Mouse (Mus musculus): ENCODE measurements at regions not wholly inside any gene's neighbourhood (a gene's known extent, or its start where the extent isn't known, plus 50 kb on each side); places are given as distances from the start of the nearest gene placed in this dataset.

GRCm38 (mm10) chr19:59516957-59517356 lies 58.8 kb downstream of the Emx2 start:
- H3K27ac ChIP-seq (ENCODE audit: insufficient read depth, low read depth), result no peak overlapping the region
- H3K4me2 ChIP-seq (ENCODE audit: insufficient read depth, low read depth, poor library complexity, severe bottlenecking), result no peak overlapping the region
- H3K36me3 ChIP-seq (replicated peaks in 1 of 2; ENCODE audit: control insufficient read depth in 1 of 2, insufficient read depth in 1 of 2, low read length in 1 of 2), result no peaks in the 10 kb centered on the region
- H3K79me2 ChIP-seq (replicated peaks; ENCODE audit: control insufficient read depth, extremely low read depth, insufficient read depth, poor library complexity, severe bottlenecking), result no peaks in the 10 kb centered on the region
- H3K9ac ChIP-seq (ENCODE audit: insufficient read depth, low read depth), result no peak overlapping the region
- no peaks in the 10 kb centered on the region for H3K27me3 ChIP-seq (replicated peaks)
- no peaks in the 10 kb centered on the region for H3K4me1 ChIP-seq (ENCODE audit: control insufficient read depth in 1 of 2, insufficient read depth in 2 of 2)
- no peak for TF ChIP-seq JUN (IDR thresholded peaks at IDR 0.05; ENCODE audit: insufficient read depth, low read depth, low read length)
- TF ChIP-seq ELF1 (IDR thresholded peaks at IDR 0.05; ENCODE audit: low read depth, low read length), result no peak
- TF ChIP-seq CHD2 (IDR thresholded peaks at IDR 0.05; ENCODE audit: low read length), result no peak
- TF ChIP-seq NRF1 (IDR thresholded peaks at IDR 0.05; ENCODE audit: low read depth, low read length), result no peak
- TF ChIP-seq TCF12 (IDR thresholded peaks at IDR 0.05; ENCODE audit: low read depth, low read length), result no peak
- TF ChIP-seq RCOR1 (conservative IDR thresholded peaks at IDR 0.05; ENCODE audit: low read depth, low read length), result no peak
- TF ChIP-seq HCFC1 (IDR thresholded peaks at IDR 0.05; ENCODE audit: low read depth, low read length), result no peak
- no peak for TF ChIP-seq POLR2A (IDR thresholded peaks at IDR 0.05; ENCODE audit: low read depth, low read length)
- TF ChIP-seq CHD1 (IDR thresholded peaks at IDR 0.05; ENCODE audit: low read depth, low read length), result no peak
- TF ChIP-seq KAT2A (IDR thresholded peaks at IDR 0.05; ENCODE audit: insufficient replicate concordance, low read length), result no peak
- TF ChIP-seq USF2 (conservative IDR thresholded peaks at IDR 0.05; ENCODE audit: low read depth, low read length), result no peak
- TF ChIP-seq SMC3 (IDR thresholded peaks at IDR 0.05; ENCODE audit: low read depth, low read length), result no peak
- no peak for TF ChIP-seq E2F4 (IDR thresholded peaks at IDR 0.05; ENCODE audit: insufficient replicate concordance, low read depth, low read length)
- TF ChIP-seq POLR2AphosphoS2 (IDR thresholded peaks at IDR 0.05; ENCODE audit: low read depth, low read length), result no peak
- no peak for TF ChIP-seq UBTF (IDR thresholded peaks at IDR 0.05; ENCODE audit: low read depth, low read length)
- TF ChIP-seq CTCF (conservative IDR thresholded peaks at IDR 0.05 in 1 of 2, IDR thresholded peaks at IDR 0.05 in 1 of 2; ENCODE audit: low read depth in 2 of 2, low read length in 2 of 2), result no peak
- no peak for TF ChIP-seq ZKSCAN1 (IDR thresholded peaks at IDR 0.05; ENCODE audit: borderline replicate concordance, low read depth, low read length)
- H3K4me3 ChIP-seq (replicated peaks in 1 of 3; ENCODE audit: low read depth in 2 of 3, low read length in 2 of 3, poor library complexity in 1 of 3), result no peak overlapping the region
- dilution Hi-C loops (cut with MboI; ENCODE audit: extremely low pct_ligation_motif_present, extremely low pct_unique_long_range_greater_than_20kb, low sequenced_read_pairs), result no loop called here
- DNase-seq (ENCODE audit: extremely low read depth), result no peak
- in situ Hi-C loops (cut with MboI; ENCODE audit: low pct_ligation_motif_present, low pct_unique_long_range_greater_than_20kb, low sequenced_read_pairs), result no loop called here
- no peaks in the 10 kb centered on the region for H3K9me3 ChIP-seq (replicated peaks; ENCODE audit: low read length)

GRCm38 (mm10) chr19:59519156-59519555 lies 61.0 kb downstream of the Emx2 start:
- H3K36me3 ChIP-seq (replicated peaks in 1 of 2; ENCODE audit: control insufficient read depth in 1 of 2, insufficient read depth in 1 of 2, low read length in 1 of 2), result no peaks in the 10 kb centered on the region
- no peak for TF ChIP-seq POLR2AphosphoS2 (IDR thresholded peaks at IDR 0.05; ENCODE audit: low read depth, low read length)
- no peak for TF ChIP-seq CTCF (conservative IDR thresholded peaks at IDR 0.05 in 1 of 2, IDR thresholded peaks at IDR 0.05 in 1 of 2; ENCODE audit: low read depth in 2 of 2, low read length in 2 of 2)
- no peak for TF ChIP-seq SIN3A (IDR thresholded peaks at IDR 0.05; ENCODE audit: low read length)
- no peak for TF ChIP-seq CHD1 (IDR thresholded peaks at IDR 0.05; ENCODE audit: low read depth, low read length)
- TF ChIP-seq ZNF384 (IDR thresholded peaks at IDR 0.05; ENCODE audit: low read depth, low read length), result no peak
- no peak for TF ChIP-seq MAX (IDR thresholded peaks at IDR 0.05; ENCODE audit: low read length)
- TF ChIP-seq CHD2 (IDR thresholded peaks at IDR 0.05; ENCODE audit: low read length), result no peak
- TF ChIP-seq RAD21 (IDR thresholded peaks at IDR 0.05; ENCODE audit: low read depth, low read length), result no peak
- TF ChIP-seq USF2 (conservative IDR thresholded peaks at IDR 0.05; ENCODE audit: low read depth, low read length), result no peak
- TF ChIP-seq ELF1 (IDR thresholded peaks at IDR 0.05; ENCODE audit: low read depth, low read length), result no peak
- no peak for TF ChIP-seq ETS1 (conservative IDR thresholded peaks at IDR 0.05; ENCODE audit: low read depth, low read length)
- TF ChIP-seq EP300 (IDR thresholded peaks at IDR 0.05; ENCODE audit: low read length), result no peak
- no peak for TF ChIP-seq TCF12 (IDR thresholded peaks at IDR 0.05; ENCODE audit: low read depth, low read length)
- no peak for TF ChIP-seq E2F4 (IDR thresholded peaks at IDR 0.05; ENCODE audit: insufficient replicate concordance, low read depth, low read length)
- TF ChIP-seq ZKSCAN1 (IDR thresholded peaks at IDR 0.05; ENCODE audit: borderline replicate concordance, low read depth, low read length), result no peak
- TF ChIP-seq MEF2A (IDR thresholded peaks at IDR 0.05; ENCODE audit: borderline replicate concordance, low read depth, low read length), result no peak
- TF ChIP-seq BHLHE40 (IDR thresholded peaks at IDR 0.05; ENCODE audit: low read depth, low read length), result no peak
- no peaks in the 10 kb centered on the region for H3K27me3 ChIP-seq (replicated peaks)
- no peak overlapping the region for H3K4me2 ChIP-seq (ENCODE audit: insufficient read depth, low read depth, poor library complexity, severe bottlenecking)
- H3K9ac ChIP-seq (ENCODE audit: insufficient read depth, low read depth), result no peak overlapping the region
- H3K9me3 ChIP-seq (replicated peaks; ENCODE audit: low read length), result no peaks in the 10 kb centered on the region
- dilution Hi-C loops (cut with MboI; ENCODE audit: extremely low pct_ligation_motif_present, extremely low pct_unique_long_range_greater_than_20kb, low sequenced_read_pairs), result no loop called here
- H3K79me2 ChIP-seq (replicated peaks; ENCODE audit: control insufficient read depth, extremely low read depth, insufficient read depth, poor library complexity, severe bottlenecking), result no peaks in the 10 kb centered on the region
- in situ Hi-C loops (cut with MboI; ENCODE audit: low pct_ligation_motif_present, low pct_unique_long_range_greater_than_20kb, low sequenced_read_pairs), result no loop called here
- no peaks in the 10 kb centered on the region for H3K4me1 ChIP-seq (ENCODE audit: control insufficient read depth in 1 of 2, insufficient read depth in 2 of 2)
- no peak overlapping the region for H3K4me3 ChIP-seq (replicated peaks in 1 of 3; ENCODE audit: low read depth in 2 of 3, low read length in 2 of 3, poor library complexity in 1 of 3)
- no peak overlapping the region for H3K27ac ChIP-seq (ENCODE audit: insufficient read depth, low read depth)
- DNase-seq (ENCODE audit: extremely low read depth), result no peak
